Mouse (Mus musculus) activated CD4-positive, CD25-positive, alpha-beta regulatory T cell, adult 4 months (primary cell): ENCODE results near the gene Auts2. TPM values are rescaled to one million over a fixed set of nuclear protein-coding genes. Genes with fewer than 3 reads are reported as not detected.

Source experiments
- ATAC-seq: one replicate; pipeline ENCODE4 v1.8.0; 2017
- polyA plus RNA-seq, 2 experiments: library from polyadenylated mRNA; unstranded; fragments of 100-300 nt; shearing (Covaris generic); gene quantifications; one replicate each; pipeline ENCODE4 v1.2.1; 2017

Gene Auts2
- polyA plus RNA-seq, 2 experiments from 2014 or later: 0.26 TPM; not detected in 1

- ATAC-seq: no peak
Observed at GRCm38 (mm10) chr5:132163960-132164359, 379.2 kb downstream of the Auts2 start.

- no peak for ATAC-seq
Observed at GRCm38 (mm10) chr5:132162206-132162533, 381.0 kb downstream of the Auts2 start.

- ATAC-seq: no peak
Observed at GRCm38 (mm10) chr5:132161338-132162205, 381.6 kb downstream of the Auts2 start.

- ATAC-seq: no peak
Observed at GRCm38 (mm10) chr5:132144181-132144580, 399.0 kb downstream of the Auts2 start.

- no peak for ATAC-seq
Observed at GRCm38 (mm10) chr5:132140816-132141215, 402.3 kb downstream of the Auts2 start.

GRCm38 (mm10) chr5:132135941-132136663, 407.0 kb downstream of the Auts2 start:
- ATAC-seq: no peak

- ATAC-seq: no peak
Observed at GRCm38 (mm10) chr5:132131948-132132347, 411.2 kb downstream of the Auts2 start.

GRCm38 (mm10) chr5:132130577-132130976, 412.6 kb downstream of the Auts2 start:
- no peak for ATAC-seq

- no peak for ATAC-seq
Observed at GRCm38 (mm10) chr5:132126626-132127025, 416.5 kb downstream of the Auts2 start.

GRCm38 (mm10) chr5:132115631-132116030, 427.5 kb downstream of the Auts2 start:
- no peak for ATAC-seq

- ATAC-seq: no peak
Observed at GRCm38 (mm10) chr5:132114561-132115301, 428.4 kb downstream of the Auts2 start.

GRCm38 (mm10) chr5:132113480-132113879, 429.7 kb downstream of the Auts2 start:
- ATAC-seq: no peak

- ATAC-seq: no peak
Observed at GRCm38 (mm10) chr5:132112666-132113065, 430.5 kb downstream of the Auts2 start.

GRCm38 (mm10) chr5:132102426-132102825, 440.7 kb downstream of the Auts2 start:
- ATAC-seq: no peak

- ATAC-seq: no peak
Observed at GRCm38 (mm10) chr5:132098461-132098860, 444.7 kb downstream of the Auts2 start.

GRCm38 (mm10) chr5:132092721-132093120, 450.4 kb downstream of the Auts2 start:
- no peak for ATAC-seq

GRCm38 (mm10) chr5:132089496-132090250, 453.5 kb downstream of the Auts2 start:
- ATAC-seq: no peak

GRCm38 (mm10) chr5:132088585-132088984, 454.6 kb downstream of the Auts2 start:
- no peak for ATAC-seq

GRCm38 (mm10) chr5:132083753-132084326, 459.3 kb downstream of the Auts2 start:
- ATAC-seq: no peak

- no peak for ATAC-seq
Observed at GRCm38 (mm10) chr5:132075942-132076341, 467.2 kb downstream of the Auts2 start.

GRCm38 (mm10) chr5:132074724-132075374, 468.3 kb downstream of the Auts2 start:
- no peak for ATAC-seq

GRCm38 (mm10) chr5:132074360-132074723, 468.8 kb downstream of the Auts2 start:
- no peak for ATAC-seq
